Mouse (Mus musculus) MEL (cell line): Measurements from ENCODE around the gene P3h3. TPM values are rescaled to one million over a fixed set of nuclear protein-coding genes. Genes with fewer than 3 reads are reported as not detected.

Experiments
- DNase-seq: peaks from one replicate; pipeline ENCODE4 v3.0.0; 2011; ENCODE audit warnings: low read depth, low spot score
- H3K27ac ChIP-seq: 2 replicates; pipeline ENCODE4 v1.5.1; 2012; ENCODE audit warnings: low read depth, mild to moderate bottlenecking, control low read depth, low read length, moderate library complexity; ENCODE audit not compliant: control insufficient read depth
- H3K27me3 ChIP-seq, 2 experiments: fragments of 150-350 bp in 1 of 2; sonication (generic) in 1 of 2; 2 replicates each; pipeline ENCODE4 v1.6.1; 2012; ENCODE audit warnings: low read length in 2 of 2, mild to moderate bottlenecking in 2 of 2, improper control_type of control experiment in 1 of 2, moderate library complexity in 1 of 2; ENCODE audit not compliant: insufficient read depth in 2 of 2, control insufficient read depth in 1 of 2
- H3K36me3 ChIP-seq, 2 experiments: 2 replicates each; pipeline ENCODE4 v1.6.1; 2012 to 2014; ENCODE audit warnings: low read length in 2 of 2, improper control_type of control experiment in 1 of 2, inconsistent platforms in 1 of 2, mild to moderate bottlenecking in 1 of 2; ENCODE audit not compliant: insufficient read depth in 2 of 2, control insufficient read depth in 1 of 2
- H3K4me1 ChIP-seq, 2 experiments: fragments of 150-350 bp in 1 of 2; sonication (generic) in 1 of 2; 2 replicates each; pipeline ENCODE4 v1.6.1; 2012; ENCODE audit warnings: low read length in 2 of 2, improper control_type of control experiment in 1 of 2, mild to moderate bottlenecking in 1 of 2; ENCODE audit not compliant: insufficient read depth in 2 of 2, control insufficient read depth in 1 of 2
- H3K4me3 ChIP-seq, 2 experiments: fragments of 150-350 bp in 1 of 2; sonication (generic) in 1 of 2; 2 replicates each; pipeline ENCODE4 v1.5.1; 2012; ENCODE audit warnings: low read depth in 2 of 2, low read length in 2 of 2, mild to moderate bottlenecking in 2 of 2, moderate library complexity in 2 of 2, control low read depth in 1 of 2, improper control_type of control experiment in 1 of 2; ENCODE audit not compliant: control insufficient read depth in 1 of 2, insufficient read depth in 1 of 2
- H3K79me2 ChIP-seq: 2 replicates; pipeline ENCODE4 v1.6.1; 2012; ENCODE audit warnings: mild to moderate bottlenecking, low read length, moderate library complexity; ENCODE audit not compliant: control insufficient read depth, poor library complexity, insufficient read depth
- H3K9ac ChIP-seq: 2 replicates; pipeline ENCODE4 v1.6.1; 2012; ENCODE audit warnings: low read depth, mild to moderate bottlenecking, control low read depth, low read length, moderate library complexity; ENCODE audit not compliant: control insufficient read depth, poor library complexity, severe bottlenecking
- H3K9me3 ChIP-seq: fragments of 150-350 bp; sonication (generic); replicated peaks from 2 replicates; pipeline ENCODE4 v1.6.1; 2012; ENCODE audit warnings: mild to moderate bottlenecking, low read length, improper control_type of control experiment, moderate library complexity; ENCODE audit not compliant: insufficient read depth
- BHLHE40 ChIP-seq: IDR thresholded peaks from 2 replicates; pipeline ENCODE4 v1.6.1; 2012; ENCODE audit warnings: low read depth, mild to moderate bottlenecking, inconsistent platforms, low read length, improper control_type of control experiment, borderline replicate concordance
- CTCF ChIP-seq, 3 experiments: IDR thresholded peaks in 2 of 3; conservative IDR thresholded peaks in 1 of 3; 2 replicates each; pipeline ENCODE4 v1.5.1; 2011 to 2012; ENCODE audit warnings: low read length in 3 of 3, low read depth in 2 of 3, mild to moderate bottlenecking in 2 of 3, improper control_type of control experiment in 1 of 3, inconsistent platforms in 1 of 3, mixed read lengths in 1 of 3, moderate library complexity in 1 of 3; ENCODE audit not compliant: control insufficient read depth in 1 of 3, insufficient read depth in 1 of 3, poor library complexity in 1 of 3, severe bottlenecking in 1 of 3
- HCFC1 ChIP-seq: IDR thresholded peaks from 2 replicates; pipeline ENCODE4 v1.6.1; 2012; ENCODE audit warnings: low read depth, mild to moderate bottlenecking, inconsistent platforms, low read length, improper control_type of control experiment, moderate library complexity
- JUND ChIP-seq: IDR thresholded peaks from 2 replicates; pipeline ENCODE4 v1.6.1; 2011; ENCODE audit warnings: low read depth, mild to moderate bottlenecking, improper control_type of control experiment, low read length
- KAT2A ChIP-seq: conservative IDR thresholded peaks from 2 replicates; pipeline ENCODE4 v1.6.1; 2012; ENCODE audit warnings: low read depth, low read length, improper control_type of control experiment, inconsistent platforms
- MEF2A ChIP-seq: IDR thresholded peaks from 2 replicates; pipeline ENCODE4 v1.6.1; 2014; ENCODE audit warnings: low read depth, mild to moderate bottlenecking, inconsistent platforms, low read length, improper control_type of control experiment; ENCODE audit not compliant: poor library complexity, insufficient replicate concordance, severe bottlenecking; ENCODE audit errors: extremely low read depth
- MYB ChIP-seq: IDR thresholded peaks from 2 replicates; pipeline ENCODE4 v1.6.1; 2011; ENCODE audit warnings: mild to moderate bottlenecking, low read depth, low read length, improper control_type of control experiment
- MYC ChIP-seq: IDR thresholded peaks from 2 replicates; pipeline ENCODE4 v1.6.1; 2011; ENCODE audit warnings: low read depth, mild to moderate bottlenecking, low read length, improper control_type of control experiment, moderate library complexity
- NRF1 ChIP-seq: IDR thresholded peaks from 2 replicates; pipeline ENCODE4 v1.6.1; 2014; ENCODE audit warnings: low read depth, mild to moderate bottlenecking, inconsistent platforms, low read length, improper control_type of control experiment, moderate library complexity; ENCODE audit not compliant: poor library complexity, insufficient read depth, severe bottlenecking
- POLR2A ChIP-seq, 2 experiments: IDR thresholded peaks; 2 replicates each; pipeline ENCODE4 v1.6.1; 2011 to 2012; ENCODE audit warnings: low read length in 2 of 2, mild to moderate bottlenecking in 2 of 2, control low read depth in 1 of 2, improper control_type of control experiment in 1 of 2, low read depth in 1 of 2, moderate library complexity in 1 of 2; ENCODE audit not compliant: control insufficient read depth in 1 of 2, insufficient read depth in 1 of 2, poor library complexity in 1 of 2
- POLR2AphosphoS2 ChIP-seq: IDR thresholded peaks from 2 replicates; pipeline ENCODE4 v1.6.1; 2011; ENCODE audit warnings: low read length, improper control_type of control experiment
- POLR2AphosphoS5 ChIP-seq: IDR thresholded peaks from 2 replicates; pipeline ENCODE4 v1.6.1; 2012; ENCODE audit warnings: low read depth, borderline replicate concordance, mild to moderate bottlenecking, inconsistent platforms, low read length, moderate library complexity, mixed read lengths
- SMC3 ChIP-seq: IDR thresholded peaks from 2 replicates; pipeline ENCODE4 v1.6.1; 2011; ENCODE audit warnings: low read depth, low read length, improper control_type of control experiment
- UBTF ChIP-seq: IDR thresholded peaks from 2 replicates; pipeline ENCODE4 v1.6.1; 2012; ENCODE audit warnings: low read depth, mild to moderate bottlenecking, inconsistent platforms, low read length, improper control_type of control experiment, moderate library complexity, borderline replicate concordance; ENCODE audit not compliant: insufficient read depth
- ZKSCAN1 ChIP-seq: IDR thresholded peaks from 2 replicates; pipeline ENCODE4 v1.6.1; 2012; ENCODE audit warnings: low read depth, mild to moderate bottlenecking, inconsistent platforms, low read length, improper control_type of control experiment, moderate library complexity
- ZMIZ1 ChIP-seq: IDR thresholded peaks from 2 replicates; pipeline ENCODE4 v1.6.1; 2012; ENCODE audit warnings: low read depth, mild to moderate bottlenecking, inconsistent platforms, low read length, improper control_type of control experiment, moderate library complexity
- polyA plus RNA-seq, 2 experiments: library from polyadenylated mRNA; stranded (reverse) in 1 of 2; unstranded in 1 of 2; fragments of >175 nt in 1 of 2; fragments of >200 nt in 1 of 2; gene quantifications; 2 replicates each; pipeline versions ENCODE4 v1.2.1 to v1.2.4; 2012; ENCODE audit warnings: low replicate concordance in 2 of 2, low read depth in 1 of 2; ENCODE audit not compliant: insufficient read length in 2 of 2, insufficient read depth in 1 of 2, missing spikeins in 1 of 2
- total RNA-seq: library from RNA; depleted of rRNA; stranded (reverse); fragments of 300-350 nt; gene quantifications from 2 replicates; pipeline ENCODE4 v1.2.3, GENCODE M21; 2012

Gene P3h3
- total and polyA plus RNA-seq, 3 experiments: 0.23 to 2.1 TPM; not detected in 1

DNA sequence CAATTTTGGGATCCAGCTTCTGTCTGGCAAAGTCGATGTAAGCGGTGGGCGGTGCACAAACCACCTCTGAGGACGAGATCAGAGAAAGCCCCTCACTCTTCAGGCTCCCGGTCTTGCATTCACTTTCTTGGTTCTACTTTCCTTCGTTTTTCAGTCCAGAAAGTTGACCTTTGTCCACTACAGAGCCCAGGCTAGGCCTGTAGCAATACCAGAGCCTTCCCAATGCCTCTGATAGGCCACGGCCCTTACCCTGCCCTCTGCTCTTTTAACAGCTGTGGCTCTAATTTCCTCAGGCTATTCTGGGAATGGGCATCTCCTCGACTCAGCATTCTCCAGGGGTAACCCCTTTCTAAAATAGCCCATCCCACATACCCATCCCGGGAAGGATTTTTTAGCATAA, 44.7 kb downstream of the P3h3 start:
- Histone ChIP-seq H3K36me3 (peaks cover 6 to 11% of the 10 kb centered on the region in 2 experiments), H3K4me3 (peak overlapping the region; percentile 72 to 78), H3K9ac (peak overlapping the region; percentile 73), H3K9me3 (no peaks in the 10 kb centered on the region), H3K27me3 (no peaks in the 10 kb centered on the region), H3K27ac (peak overlapping the region; percentile 18; the same call in 1 of the 2 replicates), H3K79me2 (peaks cover 19% of the 10 kb centered on the region), H3K4me1 (peaks cover 0 to 24% of the 10 kb centered on the region in 2 experiments; a peak in 3 of 4 replicates)
- TF ChIP-seq ZMIZ1: no peak
- no peak for TF ChIP-seq SMC3
- TF ChIP-seq POLR2AphosphoS5: no peak
- TF ChIP-seq JUND: no peak
- TF ChIP-seq MYC: no peak
- TF ChIP-seq UBTF: no peak
- TF ChIP-seq CTCF (IDR thresholded peaks at IDR 0.05 in 2 of 3, conservative IDR thresholded peaks at IDR 0.05 in 1 of 3; ENCODE audit: control insufficient read depth in 1 of 3, insufficient read depth in 1 of 3, low read depth in 2 of 3, low read length in 3 of 3, poor library complexity in 1 of 3, severe bottlenecking in 1 of 3): no peak
- no peak for TF ChIP-seq MEF2A
- TF ChIP-seq MYB: no peak
- no peak for TF ChIP-seq BHLHE40
- no peak for TF ChIP-seq NRF1
- DNase-seq: no peak

- Histone ChIP-seq H3K9me3 (no peaks in the 10 kb centered on the region), H3K27ac (no peak overlapping the region), H3K27me3 (no peaks in the 10 kb centered on the region), H3K4me1 (peaks cover 0 to 27% of the 10 kb centered on the region in 2 experiments; a peak in 3 of 4 replicates), H3K36me3 (peaks cover 6 to 11% of the 10 kb centered on the region in 2 experiments), H3K9ac (no peak overlapping the region), H3K79me2 (peaks cover 19% of the 10 kb centered on the region), H3K4me3 (peak overlapping the region; percentile 72 to 78; a peak in 3 of 4 replicates)
- DNase-seq: peak; percentile 34
- TF ChIP-seq POLR2AphosphoS2: no peak
- TF ChIP-seq MYC: no peak
- TF ChIP-seq MEF2A: no peak
- TF ChIP-seq SMC3: no peak
- no peak for TF ChIP-seq POLR2A (IDR thresholded peaks at IDR 0.05; ENCODE audit: control insufficient read depth in 1 of 2, insufficient read depth in 1 of 2, low read depth in 1 of 2, low read length in 2 of 2, poor library complexity in 1 of 2)
- TF ChIP-seq KAT2A: no peak
- no peak for TF ChIP-seq HCFC1
- no peak for TF ChIP-seq ZKSCAN1
Measured at GRCm38 (mm10) chr6:124811701-124812560, 45.6 kb downstream of the P3h3 start.
